Mouse (Mus musculus) intestine, embryonic 16.5 days (tissue): Measurements from ENCODE around the gene Pkig. TPM values are rescaled to one million over a fixed set of nuclear protein-coding genes. Genes with fewer than 3 reads are reported as not detected.

Experiments
- ATAC-seq: fragments of 200-750 bp; cut with Nextera tagmentation; 2 replicates; pipeline ENCODE4 v1.8.0; 2017; ENCODE audit warnings: moderate TSS enrichment, moderate library complexity
- H3K27ac ChIP-seq: fragments of 300-500 bp; sonication (generic); 2 replicates; pipeline ENCODE4 v1.5.1; 2014; ENCODE audit warnings: mild to moderate bottlenecking, low read length
- H3K27me3 ChIP-seq: fragments of 300-500 bp; sonication (generic); replicated peaks from 2 replicates; pipeline ENCODE4 v1.6.1; 2014; ENCODE audit warnings: low read length, control low read depth, mixed read lengths; ENCODE audit not compliant: control insufficient read depth, insufficient read depth
- H3K36me3 ChIP-seq: fragments of 300-500 bp; sonication (generic); 2 replicates; pipeline ENCODE4 v1.6.1; 2014; ENCODE audit warnings: low read length, control low read depth; ENCODE audit not compliant: control insufficient read depth, insufficient read depth
- H3K4me1 ChIP-seq: fragments of 300-500 bp; sonication (generic); 2 replicates; pipeline ENCODE4 v1.6.1; 2014; ENCODE audit warnings: low read length, control low read depth, mixed read lengths; ENCODE audit not compliant: control insufficient read depth, insufficient read depth
- H3K4me2 ChIP-seq: fragments of 300-500 bp; sonication (generic); 2 replicates; pipeline ENCODE4 v1.6.1; 2014; ENCODE audit warnings: low read depth, low read length, control low read depth
- H3K4me3 ChIP-seq: fragments of 300-500 bp; sonication (generic); 2 replicates; pipeline ENCODE4 v1.5.1; 2014; ENCODE audit warnings: mild to moderate bottlenecking, low read length
- H3K9ac ChIP-seq: fragments of 300-500 bp; sonication (generic); 2 replicates; pipeline ENCODE4 v1.6.1; 2014; ENCODE audit warnings: low read depth, low read length
- H3K9me3 ChIP-seq: fragments of 300-500 bp; sonication (generic); 2 replicates; pipeline ENCODE4 v1.6.1; 2016; ENCODE audit warnings: low read length, control low read depth; ENCODE audit not compliant: control insufficient read depth
- WGBS: fragments of 180-500 bp; shearing (Covaris S2); extraction: QIAGEN DNeasy Blood & Tissue Kit; methylation state at CpG from one replicate; pipeline ENCODE4 v1.1.7; 2014; 5-methylcytosine and 5-hydroxymethylcytosine counted together
- polyA plus RNA-seq: library from polyadenylated mRNA; unstranded; fragments of >200 nt; fragmentation: Nextera tagmentation; extraction: Ambion mirVana; gene quantifications from 2 replicates; pipeline ENCODE4 v1.2.1, GENCODE M21; 2015

Gene Pkig
- polyA plus RNA-seq, 1 experiment from 2014 or later: 122 TPM

DNA sequence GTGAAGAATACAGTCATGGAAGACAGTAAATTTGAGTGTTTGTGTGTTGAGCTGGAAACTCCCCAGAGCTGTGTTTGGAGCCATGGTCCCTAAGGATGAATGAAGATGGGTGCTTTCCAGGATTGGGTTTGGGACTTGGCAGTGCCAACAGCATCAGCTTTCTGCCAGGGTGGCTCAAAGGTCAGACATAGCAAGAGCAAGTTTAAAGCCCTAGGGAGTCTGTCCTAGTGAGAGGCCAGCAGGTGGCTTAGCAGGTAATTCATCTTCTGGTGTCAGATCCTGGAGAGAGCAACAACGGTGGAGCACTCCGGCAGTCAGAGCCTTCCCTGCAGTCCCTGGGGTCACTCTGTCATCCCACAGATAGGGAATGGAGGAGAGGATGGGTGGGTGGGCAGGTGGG is 60.3 kb downstream of the Pkig start:
- peak overlapping the region; percentile 31; the same call in 1 of the 2 replicates for H3K27ac ChIP-seq
- no peaks in the 10 kb centered on the region for H3K27me3 ChIP-seq
- peaks cover 22% of the 10 kb centered on the region for H3K4me1 ChIP-seq
- H3K4me2 ChIP-seq: no peak overlapping the region
- H3K9ac ChIP-seq: no peak overlapping the region
- H3K4me3 ChIP-seq: no peak overlapping the region
- H3K36me3 ChIP-seq: no peaks in the 10 kb centered on the region
- peak; percentile 14 for ATAC-seq
- 27% methylated on average over 2 of the region's 2 CpGs for WGBS
- no peaks in the 10 kb centered on the region for H3K9me3 ChIP-seq

DNA sequence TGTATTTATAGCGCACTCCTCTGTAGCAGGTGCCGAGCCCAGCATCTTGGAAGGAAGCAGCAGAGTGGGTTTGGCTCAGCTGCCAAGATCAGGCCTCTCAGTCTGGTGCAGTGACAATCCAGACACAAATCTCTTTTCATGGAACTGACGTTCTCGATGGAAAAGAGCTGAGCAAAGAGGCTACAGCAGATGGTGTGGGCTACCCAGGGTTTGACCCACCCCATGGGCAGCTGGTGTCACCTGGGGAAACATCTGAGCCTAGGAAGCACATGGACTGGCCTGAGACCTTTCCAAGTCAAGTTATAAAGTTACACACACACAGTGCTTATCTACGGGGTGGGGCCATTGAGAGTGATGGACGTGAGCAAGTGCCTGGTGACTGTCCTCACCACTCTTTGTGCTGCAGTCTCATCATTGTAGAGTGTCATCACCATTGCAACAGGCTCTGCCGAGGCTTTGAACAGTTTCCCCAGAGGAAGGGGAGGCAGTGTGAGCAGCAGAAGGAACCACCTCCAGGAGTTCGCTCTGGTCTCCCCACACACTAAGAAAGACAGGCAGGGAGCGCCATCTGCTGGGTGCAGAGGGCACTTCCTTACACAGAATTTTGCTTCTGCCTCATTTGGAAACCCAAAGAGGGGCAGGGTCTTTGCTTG is 60.9 kb downstream of the Pkig start:
- Histone ChIP-seq H3K4me1 (peaks cover 22% of the 10 kb centered on the region), H3K4me3 (no peak overlapping the region), H3K27me3 (no peaks in the 10 kb centered on the region), H3K27ac (peak overlapping the region; percentile 31; the same call in 1 of the 2 replicates), H3K4me2 (peak overlapping the region; percentile 23; the same call in 1 of the 2 replicates), H3K9ac (no peak overlapping the region), H3K36me3 (no peaks in the 10 kb centered on the region), H3K9me3 (no peaks in the 10 kb centered on the region)
- ATAC-seq: peak; percentile 70
- WGBS: 30% methylated on average over 9 of the region's 9 CpGs

DNA sequence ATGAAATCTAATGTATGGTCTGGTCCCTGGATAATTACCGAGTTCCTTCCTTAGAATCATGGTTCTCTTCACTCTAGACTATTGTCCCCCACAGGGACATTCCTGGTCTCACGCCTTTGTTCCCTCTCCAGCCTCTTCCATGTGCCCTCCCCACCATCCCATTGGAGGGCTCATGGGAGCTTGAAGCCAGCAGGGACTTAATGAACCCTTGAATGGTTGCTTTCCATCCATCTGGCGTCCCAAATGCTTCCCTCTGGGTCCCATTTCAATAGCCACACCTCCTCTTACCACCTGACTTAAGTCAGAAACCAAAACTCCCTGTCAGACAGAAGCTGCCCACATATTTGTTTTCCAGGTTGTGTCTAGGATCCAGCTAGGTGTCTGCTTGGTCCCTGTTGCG is 61.4 kb downstream of the Pkig start:
- Histone ChIP-seq H3K36me3 (no peaks in the 10 kb centered on the region), H3K4me1 (peaks cover 22% of the 10 kb centered on the region), H3K4me3 (no peak overlapping the region), H3K4me2 (no peak overlapping the region), H3K27me3 (no peaks in the 10 kb centered on the region), H3K9me3 (no peaks in the 10 kb centered on the region), H3K27ac (no peak overlapping the region), H3K9ac (no peak overlapping the region)
- ATAC-seq: peak; percentile 14; the same call in 1 of the 2 replicates
- WGBS: 53% methylated on average over 4 of the region's 4 CpGs

DNA sequence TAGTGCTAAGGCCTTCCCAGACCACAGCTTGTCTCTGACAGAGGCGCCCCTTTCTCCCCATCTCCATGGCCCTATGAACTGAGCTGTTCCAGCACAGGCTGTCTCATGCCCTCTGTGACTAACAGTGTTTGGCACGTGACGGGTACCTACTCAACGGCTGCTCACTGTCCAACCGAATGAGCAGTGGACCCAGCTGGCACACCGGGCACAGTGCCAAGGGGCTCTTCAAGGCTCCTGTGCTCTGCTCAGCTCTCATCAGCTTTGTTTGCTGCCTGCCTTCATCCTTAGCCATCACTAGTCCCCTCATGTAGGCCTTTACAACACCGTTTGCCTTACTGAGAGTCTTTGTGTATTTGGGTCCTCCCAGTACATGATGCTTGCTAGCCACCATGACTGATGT is 64.4 kb downstream of the Pkig start:
- Histone ChIP-seq H3K4me1 (peaks cover 17% of the 10 kb centered on the region), H3K36me3 (no peaks in the 10 kb centered on the region), H3K9me3 (no peaks in the 10 kb centered on the region), H3K4me2 (no peak overlapping the region), H3K27me3 (no peaks in the 10 kb centered on the region), H3K4me3 (no peak overlapping the region), H3K9ac (no peak overlapping the region), H3K27ac (no peak overlapping the region)
- no peak for ATAC-seq
- WGBS: 78% methylated on average over 7 of the region's 7 CpGs

DNA sequence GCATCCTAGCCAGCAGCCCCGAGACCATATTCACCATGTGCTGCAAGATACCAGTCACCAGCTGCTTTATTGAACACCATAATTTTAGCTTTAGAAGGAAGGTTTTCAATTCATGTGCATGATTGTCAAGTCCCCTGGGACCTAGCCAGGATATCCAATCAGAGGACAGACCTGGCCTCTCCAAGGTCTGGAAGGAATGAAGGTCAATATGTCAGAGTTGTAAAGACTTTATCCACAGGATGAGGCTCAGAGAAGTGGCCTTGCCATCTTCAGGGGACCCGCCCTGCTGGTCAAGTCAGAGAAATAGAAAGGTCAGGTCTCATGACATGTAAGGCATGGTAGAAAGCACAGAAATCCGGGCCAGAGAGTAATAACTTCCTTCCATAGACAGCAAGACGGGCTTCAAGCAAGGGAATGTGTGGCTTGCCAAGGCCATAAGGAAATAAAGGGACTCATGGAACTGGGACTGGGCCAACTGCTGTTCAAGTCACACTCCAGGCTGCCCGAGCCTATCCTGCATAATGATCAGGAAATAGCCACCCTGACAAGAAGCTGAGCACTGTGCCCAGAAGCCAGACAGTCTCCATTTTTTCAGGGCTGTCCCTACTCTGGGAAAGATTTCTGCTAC is 68.7 kb downstream of the Pkig start:
- Histone ChIP-seq H3K4me3 (no peak overlapping the region), H3K4me2 (no peak overlapping the region), H3K27ac (peak overlapping the region; percentile 26; the same call in 1 of the 2 replicates), H3K9me3 (no peaks in the 10 kb centered on the region), H3K27me3 (no peaks in the 10 kb centered on the region), H3K9ac (no peak overlapping the region), H3K36me3 (peaks cover 2% of the 10 kb centered on the region; the same call in 1 of the 2 replicates), H3K4me1 (peaks cover 7% of the 10 kb centered on the region)
- WGBS: 62% methylated on average over 5 of the region's 5 CpGs
- ATAC-seq: peak; percentile 47

DNA sequence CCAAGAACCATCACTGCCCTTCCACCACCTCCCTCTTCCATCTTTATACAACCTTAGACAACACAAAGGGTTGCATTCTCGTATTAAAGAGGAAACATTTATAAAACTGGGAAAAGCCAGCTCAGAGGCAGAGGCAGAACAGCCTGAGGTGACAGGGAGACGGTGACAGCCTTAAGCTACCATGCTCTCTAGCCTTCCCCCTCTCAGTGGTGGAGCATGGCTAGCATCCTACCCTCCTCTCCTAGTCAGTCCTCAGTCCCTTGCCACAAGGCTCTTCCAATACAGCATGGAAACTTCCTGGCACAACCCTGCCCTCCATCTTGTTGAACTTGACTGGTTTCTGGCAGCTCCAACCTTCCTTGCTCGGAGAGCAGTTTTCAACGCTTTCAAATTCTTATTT is 70.1 kb downstream of the Pkig start:
- Histone ChIP-seq H3K27ac (no peak overlapping the region), H3K4me3 (no peak overlapping the region), H3K9me3 (no peaks in the 10 kb centered on the region), H3K4me1 (peaks cover 7% of the 10 kb centered on the region), H3K4me2 (no peak overlapping the region), H3K9ac (no peak overlapping the region), H3K27me3 (no peaks in the 10 kb centered on the region), H3K36me3 (peaks cover 2% of the 10 kb centered on the region; the same call in 1 of the 2 replicates)
- no peak for ATAC-seq
- WGBS: 85% methylated on average over 4 of the region's 4 CpGs

DNA sequence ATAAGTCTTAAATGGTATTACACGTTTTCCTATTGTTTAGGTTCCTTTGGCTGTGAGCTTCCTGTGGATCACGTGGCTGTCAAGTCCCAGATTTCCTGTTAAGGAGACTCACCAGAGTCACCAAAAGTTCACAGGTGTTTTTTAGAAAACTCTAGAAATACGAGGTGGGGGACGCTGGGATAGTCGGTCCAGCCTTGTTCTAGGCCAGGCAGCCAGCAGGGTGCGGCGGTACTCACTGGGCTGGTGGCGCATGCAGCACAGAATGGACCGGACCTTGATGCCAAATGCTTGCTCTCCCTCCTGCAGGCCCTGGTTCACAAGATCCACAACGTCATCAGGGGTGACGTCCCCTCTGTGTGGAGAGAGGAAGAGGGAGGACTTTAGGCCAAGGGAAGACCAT is 73.8 kb downstream of the Pkig start:
- 83% methylated on average over 11 of the region's 11 CpGs for whole genome bisulfite sequencing
- no peaks in the 10 kb centered on the region for H3K9me3 ChIP-seq
- no peak overlapping the region for H3K4me3 ChIP-seq
- H3K4me1 ChIP-seq: no peaks in the 10 kb centered on the region
- no peaks in the 10 kb centered on the region for H3K27me3 ChIP-seq
- H3K9ac ChIP-seq: no peak overlapping the region
- no peak overlapping the region for H3K4me2 ChIP-seq
- no peak overlapping the region for H3K27ac ChIP-seq
- ATAC-seq: no peak
- peaks cover 2% of the 10 kb centered on the region; the same call in 1 of the 2 replicates for H3K36me3 ChIP-seq

DNA sequence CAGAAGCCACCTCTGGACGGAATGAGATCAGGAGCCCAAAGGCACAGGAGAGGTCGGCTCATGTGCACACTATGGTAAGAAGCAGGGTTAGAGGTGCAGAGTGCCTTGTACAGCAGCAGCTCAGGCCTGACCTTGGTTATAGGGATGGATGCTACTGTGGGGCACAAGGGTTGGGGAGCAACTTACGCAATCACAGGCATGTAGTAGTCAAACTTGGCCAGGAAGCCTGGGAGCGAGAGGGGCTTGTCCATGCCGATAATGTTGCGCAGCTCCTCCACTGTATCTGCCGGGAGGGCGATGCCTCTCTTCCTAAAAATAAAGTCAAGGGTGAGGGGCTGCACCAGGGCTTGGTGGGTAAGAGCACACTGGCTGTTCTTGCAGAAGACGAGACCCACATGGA is 77.0 kb downstream of the Pkig start:
- H3K9me3 ChIP-seq: no peaks in the 10 kb centered on the region
- H3K4me3 ChIP-seq: no peak overlapping the region
- WGBS: 92% methylated on average over 9 of the region's 9 CpGs
- no peak for ATAC-seq
- H3K27ac ChIP-seq: no peak overlapping the region
- H3K27me3 ChIP-seq: no peaks in the 10 kb centered on the region
- H3K36me3 ChIP-seq: 0 out of 2 replicates have a peak, but pooled peaks cover 2% of the 10 kb centered on the region
- H3K9ac ChIP-seq: no peak overlapping the region
- H3K4me2 ChIP-seq: no peak overlapping the region
- H3K4me1 ChIP-seq: no peaks in the 10 kb centered on the region

DNA sequence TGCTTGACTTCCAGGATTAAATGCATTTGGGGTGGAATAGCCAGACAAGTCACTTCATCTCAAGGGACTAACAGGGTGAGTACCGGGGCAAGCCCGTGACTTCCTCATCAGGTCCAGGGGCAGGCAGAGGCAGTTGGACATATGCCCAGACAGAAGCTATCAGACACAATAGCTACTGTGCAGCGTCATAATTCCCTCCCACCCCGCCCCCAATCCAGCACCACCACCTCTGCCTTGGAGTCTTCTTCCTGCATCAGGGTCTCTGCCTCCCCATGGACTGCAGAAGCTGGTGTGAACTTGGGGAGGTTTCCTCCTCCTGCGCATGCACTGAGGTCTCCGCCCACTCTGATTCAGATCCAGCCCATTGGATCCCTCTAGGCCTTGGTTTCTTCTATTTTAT is 77.8 kb downstream of the Pkig start:
- no peak overlapping the region for H3K27ac ChIP-seq
- ATAC-seq: 0 out of 2 replicates have a peak, but pooled peaks have one; percentile 43
- 60% methylated on average over 6 of the region's 6 CpGs for WGBS

More for the DNA sequence above, 77.8 kb downstream of the Pkig start:
- no peak overlapping the region for H3K9ac ChIP-seq
- no peak overlapping the region for H3K4me2 ChIP-seq
- H3K4me1 ChIP-seq: no peaks in the 10 kb centered on the region
- no peak overlapping the region for H3K4me3 ChIP-seq
- H3K36me3 ChIP-seq: no peaks in the 10 kb centered on the region
- H3K9me3 ChIP-seq: no peaks in the 10 kb centered on the region
- H3K27me3 ChIP-seq: no peaks in the 10 kb centered on the region
